Mouse (Mus musculus): Measurements from ENCODE around the gene Tgfbi. TPM values are rescaled to one million over a fixed set of nuclear protein-coding genes. Genes with fewer than 3 reads are reported as not detected.

Gene Tgfbi
- polyA plus RNA-seq (2014; fragmentation: Nextera tagmentation; extraction: Ambion mirVana) = 20.2 and 25.3 TPM in 2 replicates

- Histone ChIP-seq H3K9me3 (ENCODE audit: control insufficient read depth, low read length) (no peaks in the 10 kb centered on the region), H3K27me3 (ENCODE audit: control insufficient read depth, insufficient read depth, low read length) (peaks cover 22% of the 10 kb centered on the region), H3K9ac (ENCODE audit: low read length) (peak within 1 kb of the TSS; percentile 68), H3K36me3 (ENCODE audit: control insufficient read depth, insufficient read depth, low read length) (no peaks in the 10 kb centered on the region), H3K4me3 (ENCODE audit: low read depth, low read length) (peak within 1 kb of the TSS; percentile 44), H3K4me2 (peak within 1 kb of the TSS; percentile 94), H3K27ac (ENCODE audit: low read depth, low read length) (no peak within 1 kb of the TSS), H3K4me1 (ENCODE audit: control insufficient read depth, insufficient read depth, low read length) (peaks cover 12% of the 10 kb centered on the region)
- ATAC-seq (ENCODE audit: low FRiP score) (peak; percentile 65), DNase-seq (ENCODE audit: low spot score, missing footprints) (peak; percentile 97)
- 3% methylated on average over 36 of the region's 36 CpGs for WGBS
These were observed at the start of gene Tgfbi for GRCm38 (mm10) chr13:56609103-56609856. Gene Tgfbi (plus strand): TSS chr13:56609523.

- 81% methylated on average over 6 of the region's 6 CpGs for WGBS
- Histone ChIP-seq H3K9ac (ENCODE audit: low read length) (no peak overlapping the region), H3K9me3 (ENCODE audit: control insufficient read depth, low read length) (no peaks in the 10 kb centered on the region), H3K4me3 (ENCODE audit: low read depth, low read length) (no peak overlapping the region), H3K36me3 (ENCODE audit: control insufficient read depth, insufficient read depth, low read length) (no peaks in the 10 kb centered on the region), H3K4me2 (no peak overlapping the region), H3K27ac (ENCODE audit: low read depth, low read length) (no peak overlapping the region), H3K27me3 (ENCODE audit: control insufficient read depth, insufficient read depth, low read length) (no peaks in the 10 kb centered on the region), H3K4me1 (ENCODE audit: control insufficient read depth, insufficient read depth, low read length) (peaks cover 4% of the 10 kb centered on the region; the same call in 1 of the 2 replicates)
- DNase-seq (ENCODE audit: low spot score, missing footprints) = peak; percentile 75
- ATAC-seq (ENCODE audit: low FRiP score) = no peak
These were observed 49.4 kb upstream of the Tgfbi start for GRCm38 (mm10) chr13:56559841-56560370.

GRCm38 (mm10) chr13:56561129-56561528, 48.2 kb upstream of the Tgfbi start:
- Histone ChIP-seq H3K4me3 (ENCODE audit: low read depth, low read length) (no peak overlapping the region), H3K36me3 (ENCODE audit: control insufficient read depth, insufficient read depth, low read length) (no peaks in the 10 kb centered on the region), H3K9me3 (ENCODE audit: control insufficient read depth, low read length) (no peaks in the 10 kb centered on the region), H3K27me3 (ENCODE audit: control insufficient read depth, insufficient read depth, low read length) (no peaks in the 10 kb centered on the region), H3K4me1 (ENCODE audit: control insufficient read depth, insufficient read depth, low read length) (0 out of 2 replicates have a peak, but pooled peaks cover 4% of the 10 kb centered on the region), H3K4me2 (no peak overlapping the region), H3K27ac (ENCODE audit: low read depth, low read length) (no peak overlapping the region), H3K9ac (ENCODE audit: low read length) (no peak overlapping the region)
- 74% methylated on average over 8 of the region's 8 CpGs for WGBS
- ATAC-seq (ENCODE audit: low FRiP score) = no peak
- peak; percentile 14 for DNase-seq (ENCODE audit: low spot score, missing footprints)

- H3K36me3 ChIP-seq (ENCODE audit: control insufficient read depth, insufficient read depth, low read length) = no peaks in the 10 kb centered on the region
- ATAC-seq (ENCODE audit: low FRiP score) = no peak
- no peak overlapping the region for H3K4me3 ChIP-seq (ENCODE audit: low read depth, low read length)
- DNase-seq (ENCODE audit: low spot score, missing footprints) = peak; percentile 87
- no peak overlapping the region for H3K9ac ChIP-seq (ENCODE audit: low read length)
- H3K27me3 ChIP-seq (ENCODE audit: control insufficient read depth, insufficient read depth, low read length) = no peaks in the 10 kb centered on the region
- no peaks in the 10 kb centered on the region for H3K9me3 ChIP-seq (ENCODE audit: control insufficient read depth, low read length)
- no peak overlapping the region for H3K4me2 ChIP-seq
- no peak overlapping the region for H3K27ac ChIP-seq (ENCODE audit: low read depth, low read length)
- H3K4me1 ChIP-seq (ENCODE audit: control insufficient read depth, insufficient read depth, low read length) = 0 out of 2 replicates have a peak, but pooled peaks cover under 1% of the 10 kb centered on the region
- WGBS = 46% methylated on average over 6 of the region's 6 CpGs
These were observed 46.2 kb upstream of the Tgfbi start for GRCm38 (mm10) chr13:56563075-56563474.

GRCm38 (mm10) chr13:56566336-56566735, 43.0 kb upstream of the Tgfbi start:
- 89% methylated on average over 10 of the region's 10 CpGs for WGBS
- no peaks in the 10 kb centered on the region for H3K27me3 ChIP-seq (ENCODE audit: control insufficient read depth, insufficient read depth, low read length)
- no peaks in the 10 kb centered on the region for H3K4me1 ChIP-seq (ENCODE audit: control insufficient read depth, insufficient read depth, low read length)
- no peaks in the 10 kb centered on the region for H3K36me3 ChIP-seq (ENCODE audit: control insufficient read depth, insufficient read depth, low read length)
- H3K4me3 ChIP-seq (ENCODE audit: low read depth, low read length) = no peak overlapping the region
- H3K9me3 ChIP-seq (ENCODE audit: control insufficient read depth, low read length) = no peaks in the 10 kb centered on the region
- H3K4me2 ChIP-seq = no peak overlapping the region
- no peak overlapping the region for H3K27ac ChIP-seq (ENCODE audit: low read depth, low read length)
- no peak for ATAC-seq (ENCODE audit: low FRiP score)
- DNase-seq (ENCODE audit: low spot score, missing footprints) = no peak
- no peak overlapping the region for H3K9ac ChIP-seq (ENCODE audit: low read length)

GRCm38 (mm10) chr13:56571645-56572044, 37.7 kb upstream of the Tgfbi start:
- no peaks in the 10 kb centered on the region for H3K27me3 ChIP-seq (ENCODE audit: control insufficient read depth, insufficient read depth, low read length)

GRCm38 (mm10) chr13:56575074-56575473, 34.2 kb upstream of the Tgfbi start:
- Histone ChIP-seq H3K27ac (ENCODE audit: low read depth, low read length) (no peak overlapping the region), H3K9me3 (ENCODE audit: control insufficient read depth, low read length) (no peaks in the 10 kb centered on the region), H3K4me1 (ENCODE audit: control insufficient read depth, insufficient read depth, low read length) (no peaks in the 10 kb centered on the region), H3K27me3 (ENCODE audit: control insufficient read depth, insufficient read depth, low read length) (no peaks in the 10 kb centered on the region), H3K36me3 (ENCODE audit: control insufficient read depth, insufficient read depth, low read length) (no peaks in the 10 kb centered on the region), H3K4me2 (no peak overlapping the region), H3K9ac (ENCODE audit: low read length) (no peak overlapping the region), H3K4me3 (ENCODE audit: low read depth, low read length) (no peak overlapping the region)
- WGBS = 73% methylated on average over 4 of the region's 4 CpGs
- ATAC-seq (ENCODE audit: low FRiP score) (no peak), DNase-seq (ENCODE audit: low spot score, missing footprints) (no peak)

More at GRCm38 (mm10) chr13:56571645-56572044, 37.7 kb upstream of the Tgfbi start:
- Histone ChIP-seq H3K4me2 (no peak overlapping the region), H3K9ac (ENCODE audit: low read length) (no peak overlapping the region), H3K4me1 (ENCODE audit: control insufficient read depth, insufficient read depth, low read length) (no peaks in the 10 kb centered on the region), H3K9me3 (ENCODE audit: control insufficient read depth, low read length) (no peaks in the 10 kb centered on the region), H3K36me3 (ENCODE audit: control insufficient read depth, insufficient read depth, low read length) (no peaks in the 10 kb centered on the region), H3K4me3 (ENCODE audit: low read depth, low read length) (no peak overlapping the region), H3K27ac (ENCODE audit: low read depth, low read length) (no peak overlapping the region)
- no peak for ATAC-seq (ENCODE audit: low FRiP score)
- 90% methylated on average over 8 of the region's 8 CpGs for WGBS
- DNase-seq (ENCODE audit: low spot score, missing footprints) = peak; percentile 41

- ATAC-seq (ENCODE audit: low FRiP score) = no peak
These were observed 33.5 kb upstream of the Tgfbi start for GRCm38 (mm10) chr13:56575701-56576321.

GRCm38 (mm10) chr13:56578097-56578496, 31.2 kb upstream of the Tgfbi start:
- DNase-seq (ENCODE audit: low spot score, missing footprints) = no peak

More at GRCm38 (mm10) chr13:56575701-56576321, 33.5 kb upstream of the Tgfbi start:
- Histone ChIP-seq H3K4me2 (no peak overlapping the region), H3K4me3 (ENCODE audit: low read depth, low read length) (no peak overlapping the region), H3K9me3 (ENCODE audit: control insufficient read depth, low read length) (no peaks in the 10 kb centered on the region), H3K36me3 (ENCODE audit: control insufficient read depth, insufficient read depth, low read length) (no peaks in the 10 kb centered on the region), H3K27me3 (ENCODE audit: control insufficient read depth, insufficient read depth, low read length) (no peaks in the 10 kb centered on the region), H3K9ac (ENCODE audit: low read length) (no peak overlapping the region), H3K4me1 (ENCODE audit: control insufficient read depth, insufficient read depth, low read length) (peaks cover under 1% of the 10 kb centered on the region; the same call in 1 of the 2 replicates), H3K27ac (ENCODE audit: low read depth, low read length) (no peak overlapping the region)
- WGBS = 68% methylated on average over 12 of the region's 12 CpGs
- peak; percentile 96 for DNase-seq (ENCODE audit: low spot score, missing footprints)

More at GRCm38 (mm10) chr13:56578097-56578496, 31.2 kb upstream of the Tgfbi start:
- Histone ChIP-seq H3K9me3 (ENCODE audit: control insufficient read depth, low read length) (no peaks in the 10 kb centered on the region), H3K9ac (ENCODE audit: low read length) (no peak overlapping the region), H3K4me3 (ENCODE audit: low read depth, low read length) (no peak overlapping the region), H3K4me2 (no peak overlapping the region), H3K36me3 (ENCODE audit: control insufficient read depth, insufficient read depth, low read length) (no peaks in the 10 kb centered on the region), H3K4me1 (ENCODE audit: control insufficient read depth, insufficient read depth, low read length) (peaks cover 19% of the 10 kb centered on the region), H3K27ac (ENCODE audit: low read depth, low read length) (no peak overlapping the region), H3K27me3 (ENCODE audit: control insufficient read depth, insufficient read depth, low read length) (no peaks in the 10 kb centered on the region)
- WGBS = 88% methylated on average over 5 of the region's 5 CpGs
- ATAC-seq (ENCODE audit: low FRiP score) = no peak
